ENCODE assay signal across 8 mouse cellular contexts in the genomic region with DNA sequence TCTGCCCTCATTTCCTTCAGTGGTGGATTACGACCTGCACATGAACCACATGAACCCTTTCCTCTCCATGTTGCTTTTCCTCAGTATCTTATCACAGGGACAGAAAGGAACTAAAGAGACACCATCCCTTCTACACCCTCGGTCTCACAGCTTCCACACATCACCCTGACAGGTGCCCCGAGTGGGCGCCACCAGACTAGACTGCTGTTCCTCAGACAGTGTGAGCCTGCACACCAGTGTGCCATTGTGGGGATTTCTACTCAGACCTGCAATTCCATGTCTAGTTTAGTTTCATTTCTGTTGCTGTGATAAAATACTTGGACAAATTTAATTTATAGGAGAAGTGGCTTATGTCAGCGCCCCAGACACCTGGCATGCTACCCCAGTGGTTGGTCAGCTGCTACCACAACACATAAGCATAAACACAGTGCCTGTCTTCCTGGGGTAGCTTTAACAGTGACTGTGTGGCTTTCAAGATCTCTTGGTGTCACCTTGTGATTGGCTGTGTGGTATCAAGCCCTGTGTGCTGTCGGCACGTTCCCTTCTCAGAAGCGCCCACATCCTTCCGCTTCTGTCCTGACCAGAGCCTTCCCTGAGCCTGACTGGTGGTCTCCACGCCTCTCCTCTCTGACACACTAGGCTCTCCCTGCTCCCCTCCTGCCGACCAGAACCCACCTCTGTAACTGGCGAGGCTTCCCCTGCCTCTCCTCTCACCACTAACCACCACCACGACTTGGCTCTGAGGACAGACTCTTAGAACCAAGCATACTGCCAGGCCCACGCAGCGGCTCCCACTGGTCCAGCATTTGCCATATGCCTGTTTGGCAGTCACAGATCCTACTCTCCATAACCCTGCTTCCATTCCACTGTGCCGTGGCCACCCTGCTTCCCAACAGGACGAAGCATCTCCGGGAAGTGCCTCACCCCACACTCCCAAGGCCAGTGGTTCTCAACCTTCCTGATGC. TPM values are rescaled to one million over a fixed set of nuclear protein-coding genes. Genes with fewer than 3 reads are reported as not detected.
DNase-seq lines count a peak whose midpoint lies in the region; ATAC-seq and TF ChIP-seq lines count a peak whose summit lies in the region.

No protein-coding gene starts in this region.

- TF ChIP-seq CTCF in stomach, postnatal 0 days (IDR thresholded peaks at IDR 0.05; ENCODE audit: low read depth): no peak

- no peak overlapping the region for H3K4me2 ChIP-seq in heart, embryonic 12.5 days
- H3K4me2 ChIP-seq in stomach, postnatal 0 days (replicated peaks; ENCODE audit: low read depth): no peak overlapping the region
- no peak overlapping the region for H3K4me2 ChIP-seq in forebrain, embryonic 14.5 days (ENCODE audit: low read length)

- H3K36me3 ChIP-seq in heart, embryonic 12.5 days: peaks cover 15% of the 10 kb centered on the region; the same call in 1 of the 2 replicates
- H3K36me3 ChIP-seq in stomach, postnatal 0 days (ENCODE audit: control insufficient read depth, insufficient read depth, low read length): no peaks in the 10 kb centered on the region
- H3K36me3 ChIP-seq in forebrain, embryonic 14.5 days (ENCODE audit: control insufficient read depth, insufficient read depth, low read length): peaks cover 26% of the 10 kb centered on the region

- DNase-seq in heart, postnatal 36 days: no peak
- DNase-seq in CD8-positive naive resting alpha-beta T cell, adult 2 months (ENCODE audit: low read depth in 2 of 2, low spot score in 2 of 2): peak; percentile 62 to 70
- no peak for DNase-seq in urinary bladder, postnatal 25 days (ENCODE audit: low spot score)
- no peak for DNase-seq in stomach, postnatal 0 days (ENCODE audit: low spot score)
- DNase-seq in forebrain, embryonic 14.5 days (ENCODE audit: low spot score): no peak

- no peaks in the 10 kb centered on the region for H3K9me3 ChIP-seq in heart, embryonic 12.5 days (replicated peaks)
- no peaks in the 10 kb centered on the region for H3K9me3 ChIP-seq in stomach, postnatal 0 days (ENCODE audit: control insufficient read depth, low read length)
- H3K9me3 ChIP-seq in forebrain, embryonic 14.5 days (replicated peaks; ENCODE audit: control insufficient read depth, low read length): no peaks in the 10 kb centered on the region

- H3K4me3 ChIP-seq in heart, embryonic 12.5 days: no peak overlapping the region
- H3K4me3 ChIP-seq in stomach, postnatal 0 days (ENCODE audit: low read depth, low read length): no peak overlapping the region
- no peak overlapping the region for H3K4me3 ChIP-seq in forebrain, embryonic 14.5 days (ENCODE audit: low read depth, low read length)

- H3K27ac ChIP-seq in heart, embryonic 12.5 days (ENCODE audit: poor library complexity, severe bottlenecking): no peak overlapping the region
- no peak overlapping the region for H3K27ac ChIP-seq in stomach, postnatal 0 days (replicated peaks)
- no peak overlapping the region for H3K27ac ChIP-seq in forebrain, embryonic 14.5 days (ENCODE audit: low read depth, low read length)

- WGBS in heart, embryonic 12.5 days: 62% methylated on average over 18 of the region's 18 CpGs
- 78% methylated on average over 18 of the region's 18 CpGs for WGBS in stomach, postnatal 0 days
- WGBS in forebrain, embryonic 14.5 days: 91% methylated on average over 18 of the region's 18 CpGs

- ATAC-seq in heart, embryonic 12.5 days (ENCODE audit: insufficient number of reproducible peaks, low FRiP score): peak; percentile 13; the same call in 1 of the 2 replicates
- peak; percentile 89 to 93 for ATAC-seq in hematopoietic stem cell, adult 5-6 weeks (replicated peaks in 1 of 2; ENCODE audit: insufficient read depth in 1 of 2, low FRiP score in 2 of 2, low TSS enrichment in 1 of 2, low read depth in 1 of 2, poor library complexity in 2 of 2, severe bottlenecking in 2 of 2)
- ATAC-seq in neutrophil, adult 5-6 weeks (ENCODE audit: extremely low read depth, insufficient number of reproducible peaks, low FRiP score, poor library complexity, severe bottlenecking): peak; percentile 73
- ATAC-seq in stomach, postnatal 0 days (ENCODE audit: low FRiP score, low TSS enrichment): no peak
- no peak for ATAC-seq in forebrain, embryonic 14.5 days

- TF ChIP-seq EP300 in stomach, postnatal 0 days (optimal IDR thresholded peaks at IDR 0.05): no peak

- intact Hi-C loops in heart, postnatal 36 days (cut with DNase I): loop anchor here (5.0 to 10.0 kb wide), 2 partner anchors 191 to 503 kb away; no protein-coding TSS in a partner anchor

- peaks cover 9% of the 10 kb centered on the region; the same call in 1 of the 2 replicates for H3K4me1 ChIP-seq in heart, embryonic 12.5 days (replicated peaks)
- H3K4me1 ChIP-seq in stomach, postnatal 0 days (replicated peaks; ENCODE audit: control insufficient read depth, insufficient read depth): no peaks in the 10 kb centered on the region
- H3K4me1 ChIP-seq in forebrain, embryonic 14.5 days (ENCODE audit: control insufficient read depth, insufficient read depth, low read length): no peaks in the 10 kb centered on the region

- no peak overlapping the region; the same call in 1 of the 2 replicates for H3K9ac ChIP-seq in heart, embryonic 12.5 days
- H3K9ac ChIP-seq in stomach, postnatal 0 days (ENCODE audit: low read length): no peak overlapping the region
- no peak overlapping the region for H3K9ac ChIP-seq in forebrain, embryonic 14.5 days (ENCODE audit: low read length)

- no peaks in the 10 kb centered on the region for H3K27me3 ChIP-seq in heart, embryonic 12.5 days (replicated peaks)
- no peaks in the 10 kb centered on the region for H3K27me3 ChIP-seq in stomach, postnatal 0 days (ENCODE audit: control insufficient read depth, insufficient read depth, low read length)
- no peaks in the 10 kb centered on the region for H3K27me3 ChIP-seq in forebrain, embryonic 14.5 days (replicated peaks; ENCODE audit: control insufficient read depth, insufficient read depth, low read length)

RNA-seq across cellular contexts. Expression of a gene that starts 27.2 kb away (rescaled TPM):
- polyA plus RNA-seq in heart, embryonic 12.5 days (2016; fragmentation: Nextera tagmentation; extraction: Ambion mirVana): 25.6 and 26.1 TPM in 2 replicates
- total RNA-seq in heart, postnatal 36 days (2021): 1 to 10 TPM; 4.7 to 7.1 TPM
- 19.4 and 33.1 TPM in 2 replicates for total RNA-seq in hematopoietic stem cell, adult 5-6 weeks (2017)
- 10.2 and 14.1 TPM in 2 replicates for total RNA-seq in neutrophil, adult 5-6 weeks (2017)
- 27.8 and 28.1 TPM in 2 replicates for polyA plus RNA-seq in stomach, postnatal 0 days (2015; fragmentation: Nextera tagmentation; extraction: Ambion mirVana)
- 173 and 183 TPM in 2 replicates for polyA plus RNA-seq in forebrain, embryonic 14.5 days (2014; fragmentation: Nextera tagmentation; extraction: Ambion mirVana)

Comparison
In these comparisons a context has a peak if more than half of its experiments do, and no peak if none do; other contexts are left out.
1. ATAC-seq: peak in heart, embryonic 12.5 days (single experiment), hematopoietic stem cell, adult 5-6 weeks (2 of 2) and neutrophil, adult 5-6 weeks (single experiment); none in stomach, postnatal 0 days (single experiment) and forebrain, embryonic 14.5 days (single experiment).
2. DNase-seq: peak in CD8-positive naive resting alpha-beta T cell, adult 2 months (2 of 2); none in heart, postnatal 36 days (0 of 2), urinary bladder, postnatal 25 days (single experiment), stomach, postnatal 0 days (single experiment) and forebrain, embryonic 14.5 days (single experiment).